In genomic region chr2:116807207-116807606, GRCm38 (mm10) we compare ENCODE assay signal across 15 mouse cellular contexts.
"Had no signal": no experiment of that assay in that cellular context is flagged by ENCODE, and none has a peak within 500 bp of the region (broad histone marks: within the 10 kb centered on the region; RNA-seq: fewer than 3 reads in every experiment).

No protein-coding gene starts in this region.

- H3K4me1 ChIP-seq: intestine, embryonic 15.5 days; kidney, embryonic 15.5 days; limb, embryonic 15.5 days; liver, embryonic 13.5 days; lung, embryonic 15.5 days; megakaryocyte, embryonic 14.5 days; neural tube, embryonic 12.5 days; stomach, embryonic 15.5 days had no signal

- H3K4me2 ChIP-seq: intestine, embryonic 15.5 days; kidney, embryonic 15.5 days; limb, embryonic 15.5 days; liver, embryonic 13.5 days; lung, embryonic 15.5 days; neural tube, embryonic 12.5 days; stomach, embryonic 15.5 days had no signal

- DNase-seq: kidney, adult 2 months; kidney, postnatal 14 days; liver, embryonic 13.5 days; liver, postnatal 0 days; lung, postnatal 14 days; right cerebral cortex, postnatal 14 days; thymus, postnatal 36 days had no signal

- H3K27ac ChIP-seq: intestine, embryonic 15.5 days; kidney, embryonic 15.5 days; limb, embryonic 15.5 days; liver, embryonic 13.5 days; lung, embryonic 15.5 days; macrophage; neural tube, embryonic 12.5 days; stomach, embryonic 15.5 days had no signal

- H3K9me3 ChIP-seq: intestine, embryonic 15.5 days; kidney, embryonic 15.5 days; limb, embryonic 15.5 days; liver, embryonic 13.5 days; lung, embryonic 15.5 days; megakaryocyte, embryonic 14.5 days; neural tube, embryonic 12.5 days; stomach, embryonic 15.5 days had no signal

- H3K27me3 ChIP-seq: intestine, embryonic 15.5 days; kidney, embryonic 15.5 days; limb, embryonic 15.5 days; liver, embryonic 13.5 days; lung, embryonic 15.5 days; megakaryocyte, embryonic 14.5 days; neural tube, embryonic 12.5 days; stomach, embryonic 15.5 days had no signal

- H3K4me3 ChIP-seq: intestine, embryonic 15.5 days; kidney, embryonic 15.5 days; limb, embryonic 15.5 days; liver, embryonic 13.5 days; lung, embryonic 15.5 days; megakaryocyte, embryonic 14.5 days; neural tube, embryonic 12.5 days; stomach, embryonic 15.5 days had no signal

- H3K9ac ChIP-seq: intestine, embryonic 15.5 days; kidney, embryonic 15.5 days; limb, embryonic 15.5 days; liver, embryonic 13.5 days; liver, postnatal 0 days; lung, embryonic 15.5 days; neural tube, embryonic 12.5 days; stomach, embryonic 15.5 days had no signal

- ATAC-seq: intestine, embryonic 15.5 days; liver, postnatal 0 days had no signal

- H3K36me3 ChIP-seq: intestine, embryonic 15.5 days; kidney, embryonic 15.5 days; limb, embryonic 15.5 days; liver, embryonic 13.5 days; lung, embryonic 15.5 days; neural tube, embryonic 12.5 days; stomach, embryonic 15.5 days had no signal
